Mouse (Mus musculus) E14TG2a.4 (cell line): ENCODE results near the gene Lrrc23.

ENCODE experiments used
- CTCF ChIP-seq: conservative IDR thresholded peaks from 2 replicates; pipeline ENCODE4 v1.5.1; 2014; ENCODE audit warnings: low read length
- POU5F1 ChIP-seq: IDR thresholded peaks from 2 replicates; pipeline ENCODE4 v1.6.1; 2014; ENCODE audit warnings: low read length, borderline replicate concordance

- TF ChIP-seq CTCF (no peak), POU5F1 (no peak)
Observed at GRCm38 (mm10) chr6:124734417-124734816, 45.1 kb downstream of the Lrrc23 start.
